Mouse (Mus musculus) lung, postnatal 10 days (tissue): ENCODE measurements around the gene D6Ertd527e.

ENCODE experiments used
- DNase-seq: peaks from one replicate; pipeline ENCODE4 v3.0.0; 2021

Gene D6Ertd527e

DNA sequence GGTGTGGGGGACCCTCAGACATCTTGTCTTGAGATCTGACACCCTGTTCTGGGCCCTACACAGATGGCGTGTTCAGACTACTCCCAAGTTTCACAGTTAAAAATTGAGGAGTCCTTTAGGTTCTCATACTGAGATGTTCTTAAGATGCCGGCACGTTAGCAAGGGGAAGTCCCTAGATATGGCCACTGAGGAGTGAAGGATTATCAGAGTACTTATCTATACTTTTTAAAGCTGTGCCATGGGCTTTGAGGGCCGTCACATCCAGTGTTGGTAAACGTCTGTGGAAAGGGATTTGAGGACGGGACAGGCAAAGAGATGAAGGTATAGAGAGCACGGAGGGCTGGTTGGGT, 48.7 kb downstream of the D6Ertd527e start:
- no peak for DNase-seq

DNA sequence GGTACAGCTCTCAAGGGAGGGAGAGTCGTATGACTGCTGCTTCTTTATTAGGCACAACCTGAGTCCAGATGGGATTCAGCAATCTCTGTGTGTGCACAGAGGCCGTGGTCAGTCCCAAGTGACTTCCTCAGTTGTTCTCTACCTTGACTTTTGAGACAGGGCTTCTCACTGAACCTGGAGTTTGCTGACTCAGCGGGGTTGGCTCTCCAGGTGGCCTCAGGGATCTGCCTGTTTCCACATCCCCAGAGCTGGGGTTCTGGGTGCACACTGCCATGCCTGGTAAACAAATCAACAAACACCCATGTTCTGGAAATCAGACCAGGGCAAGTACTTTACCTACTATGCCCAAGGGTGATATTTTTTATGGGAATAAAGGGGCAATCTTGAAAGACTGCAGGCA, 49.3 kb downstream of the D6Ertd527e start:
- no peak for DNase-seq

DNA sequence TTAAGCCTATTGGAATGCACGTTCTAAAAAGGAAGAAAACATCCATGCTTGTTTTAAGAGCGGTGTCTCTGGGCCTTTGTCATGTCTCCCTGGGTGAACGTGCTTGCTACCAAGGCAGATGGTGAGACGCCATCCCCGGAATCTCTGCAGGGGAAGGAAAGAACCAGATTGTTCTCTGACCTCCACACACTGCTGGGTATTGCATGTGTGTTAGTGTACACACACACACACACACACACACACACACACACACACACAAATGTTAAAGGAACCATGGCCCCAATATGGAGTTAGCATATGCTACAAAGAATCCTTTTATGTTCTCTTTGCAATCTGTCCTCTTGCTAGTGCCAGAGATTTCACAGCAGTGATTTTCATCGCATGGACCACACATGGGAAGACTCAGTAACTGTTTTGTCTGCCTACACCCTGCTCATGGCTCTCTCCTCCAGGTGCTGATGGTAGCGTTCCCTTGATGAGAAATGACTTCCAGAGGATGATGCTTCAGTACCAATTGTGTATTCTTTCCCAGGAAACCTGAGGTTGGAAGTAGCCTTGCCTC, 53.6 kb downstream of the D6Ertd527e start:
- no peak for DNase-seq

DNA sequence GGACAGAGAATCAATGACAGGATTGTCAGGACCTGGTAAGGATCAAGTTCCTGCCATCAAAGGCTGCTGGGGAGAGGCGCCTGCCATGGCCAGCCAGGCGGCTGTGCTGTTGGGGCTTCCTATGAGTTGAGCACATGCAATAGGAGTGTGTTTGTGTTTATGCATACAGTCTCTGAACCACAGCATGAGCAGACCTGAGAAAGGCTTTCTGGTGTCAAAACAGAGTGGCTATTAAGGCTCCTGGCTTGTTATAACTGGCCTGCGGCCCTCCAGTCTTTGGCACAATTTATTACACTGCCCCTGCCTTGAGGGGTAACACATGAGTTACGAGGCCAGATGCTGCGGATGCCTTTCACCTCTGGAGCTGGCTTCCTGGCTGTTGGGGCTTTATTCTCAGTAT, 55.6 kb downstream of the D6Ertd527e start:
- no peak for DNase-seq

DNA sequence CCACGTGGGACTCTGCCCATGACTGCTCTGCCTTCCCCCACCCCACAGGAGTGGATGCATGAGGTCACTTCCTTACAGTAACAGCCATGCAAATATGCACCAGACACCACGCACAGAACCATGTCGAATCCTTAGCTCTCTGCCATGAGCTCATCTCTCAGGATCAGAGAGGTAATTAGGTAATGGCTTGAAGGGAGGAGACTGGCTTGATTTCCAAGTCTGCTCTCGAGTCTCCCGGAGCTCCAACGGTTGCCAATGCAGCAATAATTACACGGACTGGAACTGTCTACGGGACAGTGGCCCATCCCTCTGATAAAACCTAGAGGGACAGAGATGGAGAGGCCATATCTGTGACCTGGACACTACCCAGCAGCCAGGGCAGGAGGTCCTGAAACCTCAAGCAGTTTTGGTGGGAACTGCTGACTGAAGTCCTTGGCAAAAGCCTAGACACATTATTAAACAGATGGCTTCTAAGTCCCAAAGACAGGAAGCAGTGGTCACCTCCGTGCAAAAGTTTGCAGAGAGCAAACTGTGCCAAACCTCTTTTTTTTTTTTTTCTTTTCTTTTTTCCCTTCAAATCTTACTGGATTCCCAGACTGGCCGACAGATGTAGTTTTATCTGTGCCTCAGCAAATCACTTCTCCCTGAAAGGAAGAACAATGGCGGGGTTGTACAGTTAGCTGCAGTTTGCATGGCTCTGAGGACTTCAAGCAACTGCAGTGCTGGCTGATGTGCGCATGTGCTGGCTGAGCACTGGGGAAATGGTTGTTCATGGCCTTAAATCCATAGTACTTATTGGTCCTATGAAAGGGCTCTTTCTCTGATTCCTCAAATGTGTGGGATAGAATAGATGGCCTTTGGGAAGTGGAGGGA, 57.1 kb downstream of the D6Ertd527e start:
- peak; percentile 21 for DNase-seq
